Mouse (Mus musculus): ENCODE measurements around the gene 5830411N06Rik.

5830411N06Rik gene

DNA sequence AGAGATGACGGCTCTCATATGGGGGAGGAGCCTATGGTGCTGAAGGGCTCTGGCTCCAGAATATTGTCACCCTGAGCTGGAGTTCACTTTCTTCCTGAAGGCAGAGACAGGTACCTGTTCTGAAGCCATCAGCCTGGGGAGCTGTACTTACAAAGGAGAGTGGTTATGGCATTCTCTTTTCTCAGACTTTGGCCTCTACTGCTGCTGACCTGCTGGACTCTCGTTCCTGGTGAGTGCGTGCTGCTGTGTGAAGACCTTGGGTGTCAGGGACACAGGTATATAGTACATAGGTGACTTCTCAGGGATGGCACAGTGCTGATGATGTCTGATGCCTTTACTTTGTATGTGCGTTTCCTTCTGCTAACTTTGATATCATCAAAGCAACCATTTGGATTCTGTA is at the start of gene 5830411N06Rik:
Gene 5830411N06Rik, plus strand, starts transcription at position 69 of the 400 bp plus-strand sequence.
- in situ Hi-C loops (cut with MboI, MseI): no loop called here

DNA sequence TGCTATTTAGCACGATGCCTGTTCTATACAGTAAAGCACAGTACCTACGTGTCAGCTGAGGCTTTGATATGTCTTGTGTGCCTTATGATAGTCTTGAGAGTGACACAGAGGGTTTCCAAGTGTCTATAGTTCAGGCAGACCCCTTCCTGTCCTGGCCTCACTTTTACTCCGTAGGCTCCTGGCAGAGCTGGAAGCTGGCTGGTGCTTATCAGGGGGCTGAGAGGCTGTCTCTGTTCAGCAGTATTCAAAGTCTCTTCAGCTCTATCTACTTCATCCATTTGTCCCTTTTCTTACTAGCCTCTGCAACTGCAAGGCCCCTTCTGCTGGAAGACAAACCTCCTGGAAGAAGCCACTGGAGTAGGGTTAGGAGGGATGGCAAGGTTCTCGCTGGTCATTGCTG is 46.0 kb upstream of the 5830411N06Rik start:
- in situ Hi-C loops (cut with MboI, MseI): no loop called here

DNA sequence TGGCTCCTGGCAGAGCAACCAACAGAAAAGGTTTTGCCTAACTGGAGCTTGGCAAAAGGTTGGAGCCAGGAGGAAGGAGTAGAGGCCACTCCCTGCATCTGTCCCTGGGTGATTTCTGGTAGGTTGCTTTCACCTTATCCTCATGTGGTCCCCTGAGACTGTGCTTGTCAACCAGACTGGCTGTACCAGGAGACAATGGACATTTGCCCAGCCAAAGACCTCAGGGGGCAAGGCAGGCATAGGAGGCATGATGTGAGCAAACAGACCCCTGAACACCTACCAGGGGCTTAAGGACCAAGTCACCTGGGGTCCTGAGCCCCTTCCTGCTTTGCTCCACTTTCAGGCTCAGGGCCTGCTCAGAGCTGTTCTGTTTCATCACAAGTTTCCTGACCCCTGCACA is 41.2 kb upstream of the 5830411N06Rik start, which contains the start of gene Olfr524:
Gene Olfr524, minus strand, starts transcription at position 101 of the 400 bp plus-strand sequence.
- in situ Hi-C loops (cut with MboI, MseI): no loop called here

DNA sequence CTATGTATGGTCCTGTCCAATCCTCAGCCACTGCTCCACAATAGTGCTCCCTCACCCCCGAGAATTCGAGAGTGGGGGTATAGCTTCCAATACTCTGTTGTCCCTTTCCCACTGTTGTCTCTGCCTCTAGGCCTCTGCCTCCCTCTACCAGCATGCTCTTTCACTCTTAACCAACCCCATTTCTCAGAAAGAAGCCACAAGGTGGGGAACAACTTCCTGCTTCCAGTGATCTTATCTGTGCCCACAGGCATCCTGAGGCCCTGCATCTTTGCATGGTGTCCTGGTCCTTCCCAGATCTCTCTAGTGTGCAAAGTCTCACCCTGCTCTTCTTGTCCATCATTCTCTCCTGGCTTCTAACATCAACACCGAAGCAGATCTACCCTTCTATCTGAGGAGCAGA is 40.2 kb upstream of the 5830411N06Rik start:
- in situ Hi-C loops (cut with MboI, MseI): no loop called here

DNA sequence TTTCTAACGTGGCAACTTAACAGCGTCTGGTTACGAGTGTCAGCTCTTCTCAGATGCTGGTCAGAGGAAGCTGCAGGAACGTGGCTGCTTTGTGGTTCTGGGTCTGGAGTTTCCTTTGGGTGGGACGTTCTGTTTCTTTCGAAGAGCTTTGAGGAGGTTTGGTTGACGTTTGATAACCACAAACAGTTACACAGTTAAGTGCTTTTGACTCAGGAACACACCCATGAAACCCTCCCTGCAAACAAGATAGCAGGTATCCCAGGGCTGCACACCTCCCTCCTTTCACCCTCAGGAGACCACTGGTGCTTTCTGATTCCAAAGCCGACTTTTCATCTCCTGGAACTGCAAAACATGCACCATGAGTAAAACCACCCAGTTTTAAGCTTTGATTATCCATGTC is 38.9 kb upstream of the 5830411N06Rik start:
- in situ Hi-C loops (cut with MboI, MseI): no loop called here

DNA sequence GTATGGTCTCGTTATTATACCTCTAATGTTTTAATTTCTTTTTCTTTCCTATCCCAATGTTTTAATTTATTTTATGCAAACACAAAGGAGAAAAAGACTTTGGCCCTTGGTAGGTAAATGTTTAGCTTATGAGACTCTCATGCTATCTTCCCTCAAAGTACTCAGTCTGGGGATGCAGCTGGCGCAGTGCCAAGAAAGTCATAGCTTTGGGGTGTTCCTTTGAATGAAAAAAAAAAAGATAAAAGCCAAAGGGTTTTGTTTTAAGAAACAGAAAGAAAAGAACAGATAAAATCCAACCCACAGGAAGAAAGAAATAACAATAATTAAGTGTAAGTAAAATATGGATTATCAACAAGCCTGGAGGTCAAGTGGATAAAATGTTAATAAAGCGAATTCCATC is 38.4 kb upstream of the 5830411N06Rik start:
- in situ Hi-C loops (cut with MboI, MseI): no loop called here

DNA sequence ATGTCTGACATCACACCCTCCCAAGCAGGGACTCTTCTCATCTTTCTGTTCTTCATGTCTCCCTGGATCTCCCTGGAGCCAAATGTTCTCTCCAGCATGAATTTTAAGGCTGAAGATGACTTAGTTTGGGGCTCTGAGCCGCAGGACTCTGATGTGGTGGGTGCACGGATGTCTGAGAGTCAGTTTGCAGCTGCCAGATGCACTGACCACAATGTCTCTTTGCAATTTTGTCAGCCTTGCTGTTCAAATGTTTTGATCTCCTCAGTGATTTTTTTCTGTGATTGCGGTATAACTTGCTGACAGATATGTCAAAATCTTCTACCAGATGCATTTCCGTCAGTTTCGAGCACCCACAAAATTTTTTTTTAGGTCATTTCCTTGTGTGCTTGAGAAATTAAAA is 33.2 kb upstream of the 5830411N06Rik start:
- in situ Hi-C loops (cut with MboI, MseI): no loop called here

DNA sequence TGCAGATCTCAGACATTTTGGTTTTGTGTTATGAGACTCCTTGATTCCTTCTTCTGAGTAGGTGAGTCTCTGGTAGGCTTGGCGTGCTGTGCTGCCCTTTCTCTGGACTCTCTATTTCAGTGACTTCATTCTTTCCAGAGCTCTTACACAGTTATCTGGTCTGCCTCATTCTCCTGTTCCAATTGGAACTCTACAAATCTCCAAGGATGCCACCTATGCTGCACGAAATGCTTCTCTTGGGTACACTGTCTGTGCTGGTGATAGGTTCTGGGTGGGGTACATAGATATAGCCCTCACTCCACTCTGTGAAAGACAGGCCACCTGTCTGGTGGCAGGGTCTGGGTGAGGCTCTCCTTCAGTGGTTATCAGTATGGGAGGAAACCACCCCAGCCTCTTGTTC is 29.1 kb upstream of the 5830411N06Rik start, which contains the start of gene Cd163l1:
Gene Cd163l1, plus strand, starts transcription at position 301 of the 400 bp plus-strand sequence.
- in situ Hi-C loops (cut with MboI, MseI): no loop called here

DNA sequence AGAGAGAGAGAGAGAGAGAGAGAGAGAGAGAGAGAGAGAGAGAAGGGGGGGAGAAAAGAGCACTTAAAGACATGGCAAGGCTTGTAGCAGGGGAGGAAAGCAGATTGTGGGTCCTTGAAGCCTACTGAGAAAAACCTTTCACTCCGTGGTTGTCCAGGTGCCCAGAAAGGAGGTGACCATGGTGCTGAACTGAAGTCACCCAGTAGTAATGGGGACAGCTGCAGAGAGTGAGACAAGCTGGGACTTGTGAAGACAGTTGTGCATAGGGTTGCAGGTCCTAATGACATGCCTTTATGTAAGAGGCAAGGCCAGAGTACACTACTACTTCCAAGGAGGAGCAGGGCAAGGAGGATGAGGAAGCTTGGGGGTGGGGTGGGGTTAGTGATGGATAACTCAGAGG is 27.8 kb upstream of the 5830411N06Rik start:
- in situ Hi-C loops (cut with MboI, MseI): no loop called here

DNA sequence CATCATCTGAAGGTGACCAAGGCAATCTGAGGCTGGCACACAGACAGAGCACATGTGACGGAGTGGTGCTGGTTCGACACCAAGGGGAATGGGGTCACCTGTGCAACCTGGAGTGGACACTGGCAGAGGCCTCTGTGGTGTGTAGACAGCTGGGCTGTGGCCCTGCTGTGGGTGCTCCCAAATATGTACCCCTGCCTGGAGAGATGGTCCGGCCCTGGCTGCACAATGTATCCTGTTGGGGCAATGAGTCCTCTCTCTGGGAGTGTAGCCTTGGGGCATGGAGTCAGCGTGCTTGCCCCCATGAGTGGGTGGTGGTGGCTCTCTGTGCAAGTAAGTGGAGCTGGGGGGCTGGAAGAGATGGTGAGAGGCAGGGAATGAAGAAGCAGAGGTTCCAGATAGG is 26.7 kb upstream of the 5830411N06Rik start:
- in situ Hi-C loops (cut with MboI, MseI): no loop called here

DNA sequence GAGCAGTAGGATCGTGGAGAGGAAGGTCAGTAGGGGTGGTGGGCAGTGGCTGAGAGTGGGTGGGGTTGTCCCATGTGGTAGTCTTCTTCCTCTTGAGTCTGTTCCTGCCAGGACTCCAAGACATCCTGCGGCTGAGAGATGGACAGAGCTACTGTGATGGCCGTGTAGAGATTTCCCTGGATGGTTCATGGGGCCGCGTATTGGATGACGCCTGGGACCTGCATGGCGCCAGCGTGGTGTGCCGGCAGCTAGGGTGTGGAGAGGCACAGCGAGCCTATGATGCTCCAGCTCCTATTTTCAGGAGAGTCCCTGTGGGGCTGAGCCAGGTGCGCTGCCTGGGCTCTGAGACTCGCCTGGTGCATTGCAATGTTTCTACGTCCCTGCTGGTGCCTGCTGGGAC is 22.9 kb upstream of the 5830411N06Rik start:
- in situ Hi-C loops (cut with MboI, MseI): no loop called here

DNA sequence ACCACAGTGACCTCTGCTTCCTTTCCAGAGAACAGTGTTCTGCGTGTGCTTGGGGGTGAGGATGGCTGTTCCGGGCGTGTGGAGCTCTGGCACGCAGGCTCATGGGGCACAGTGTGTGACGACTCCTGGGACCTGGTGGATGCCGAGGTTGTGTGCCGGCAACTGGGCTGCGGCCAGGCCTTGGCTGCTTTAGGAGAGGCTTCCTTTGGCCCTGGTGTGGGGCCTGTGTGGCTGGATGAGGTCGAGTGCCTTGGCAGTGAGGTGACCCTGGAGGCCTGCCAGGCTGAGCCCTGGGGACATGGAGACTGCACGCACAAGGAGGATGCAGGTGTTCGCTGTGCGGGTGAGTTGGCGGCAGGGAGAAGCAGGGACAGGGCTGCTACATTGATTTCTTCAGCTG is 18.6 kb upstream of the 5830411N06Rik start:
- in situ Hi-C loops (cut with MboI, MseI): no loop called here

DNA sequence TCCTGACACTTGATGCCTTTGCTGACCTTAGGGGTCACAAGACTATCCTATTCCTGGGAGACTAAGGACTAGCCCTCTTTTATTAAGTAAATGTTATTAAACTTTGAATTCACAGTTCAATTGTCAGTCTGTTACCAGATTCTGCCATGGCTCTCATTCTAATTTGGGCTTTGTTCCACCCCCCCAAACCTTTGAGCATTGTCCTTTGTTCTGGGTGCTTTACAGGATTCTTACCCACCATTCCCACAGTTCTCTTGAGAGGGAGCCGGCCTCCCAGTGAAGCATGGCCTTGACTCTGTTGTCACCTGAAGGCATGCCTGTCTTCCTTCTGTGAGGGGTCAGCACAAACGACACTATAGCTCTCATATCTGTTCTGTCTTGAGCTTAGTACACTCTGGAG is 16.1 kb upstream of the 5830411N06Rik start:
- in situ Hi-C loops (cut with MboI, MseI): no loop called here

DNA sequence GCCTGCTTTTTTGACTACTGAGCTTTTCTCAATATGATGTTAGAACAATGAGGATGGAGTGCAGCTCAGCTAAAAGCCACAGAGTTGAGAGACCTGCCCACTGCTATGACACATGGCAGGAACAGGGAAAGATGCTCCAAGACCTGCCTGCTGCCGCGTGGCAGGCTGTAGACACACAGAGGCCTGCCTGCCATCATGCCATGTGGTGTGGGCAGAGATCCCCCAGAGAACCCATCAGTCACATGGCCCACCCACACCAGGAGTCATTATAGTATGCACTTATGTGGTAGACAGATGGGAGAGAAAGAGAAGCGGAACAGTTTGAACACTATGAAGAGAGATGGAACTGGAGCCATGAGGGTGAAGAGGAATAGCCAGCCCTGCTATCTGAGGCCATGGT is 13.4 kb upstream of the 5830411N06Rik start:
- in situ Hi-C loops (cut with MboI, MseI): no loop called here

DNA sequence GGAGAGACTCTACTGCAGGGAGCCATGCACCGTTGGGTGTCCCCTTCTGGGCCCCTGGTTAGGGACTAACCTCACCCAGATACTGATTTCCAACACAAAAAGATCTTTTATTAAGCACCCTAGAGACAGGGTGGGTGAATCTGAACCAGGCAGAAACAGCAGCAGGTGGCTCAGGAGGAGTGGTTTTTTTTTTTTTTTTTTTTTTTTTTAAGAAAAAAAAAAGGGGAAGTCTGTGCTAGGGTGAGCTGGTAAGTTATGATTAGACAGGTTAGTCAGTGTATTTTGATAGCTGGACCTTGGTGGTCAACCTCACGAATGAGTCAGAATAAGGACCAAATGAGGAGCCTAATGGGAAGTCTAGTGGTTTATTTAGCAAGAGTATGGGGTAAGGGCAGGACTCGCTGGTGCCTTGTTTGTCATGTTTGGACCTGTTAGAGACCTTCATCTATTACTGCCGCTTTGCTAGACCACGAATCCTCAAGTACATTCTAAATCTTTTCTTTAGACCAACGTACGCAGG is 6.8 kb downstream of the 5830411N06Rik start:
- in situ Hi-C loops (cut with MboI, MseI): no loop called here

DNA sequence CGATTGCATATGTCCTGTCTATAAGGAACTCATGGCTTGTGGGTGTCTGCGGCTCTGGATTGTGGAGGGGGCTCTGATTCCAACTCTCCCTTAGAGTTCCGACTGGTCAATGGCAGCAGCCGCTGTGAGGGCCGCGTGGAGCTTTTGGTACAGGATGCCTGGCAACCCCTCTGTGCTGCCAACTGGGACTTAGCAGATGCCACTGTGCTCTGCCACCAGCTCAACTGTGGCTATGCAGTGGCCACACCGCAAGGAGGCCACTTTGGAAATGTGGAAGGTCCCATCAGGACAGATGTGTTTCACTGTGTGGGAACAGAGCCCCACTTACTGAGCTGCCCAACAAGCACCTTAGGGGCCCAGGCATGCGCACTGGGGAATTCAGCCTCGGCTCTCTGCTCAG is 48.7 kb downstream of the 5830411N06Rik start:
- in situ Hi-C loops (cut with MboI, MseI): no loop called here

DNA sequence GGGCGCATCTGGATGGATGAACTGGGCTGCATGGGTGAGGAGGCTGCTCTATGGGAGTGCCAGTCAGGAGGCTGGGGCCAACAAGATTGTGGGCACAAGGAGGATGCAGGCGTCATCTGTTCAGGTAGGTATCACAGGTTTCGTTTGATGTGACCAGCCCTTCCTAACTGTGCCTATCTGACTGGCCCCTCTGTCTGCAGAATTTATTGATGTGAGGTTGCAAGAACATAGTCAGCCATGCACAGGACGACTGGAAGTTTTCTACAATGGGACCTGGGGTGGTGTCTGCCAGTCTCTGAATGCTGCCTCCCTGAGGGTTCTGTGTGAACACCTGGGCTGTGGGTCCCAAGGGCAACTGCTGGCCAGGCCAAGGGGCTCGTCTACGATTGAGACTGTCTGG is 49.8 kb downstream of the 5830411N06Rik start:
- in situ Hi-C loops (cut with MboI, MseI): no loop called here

DNA sequence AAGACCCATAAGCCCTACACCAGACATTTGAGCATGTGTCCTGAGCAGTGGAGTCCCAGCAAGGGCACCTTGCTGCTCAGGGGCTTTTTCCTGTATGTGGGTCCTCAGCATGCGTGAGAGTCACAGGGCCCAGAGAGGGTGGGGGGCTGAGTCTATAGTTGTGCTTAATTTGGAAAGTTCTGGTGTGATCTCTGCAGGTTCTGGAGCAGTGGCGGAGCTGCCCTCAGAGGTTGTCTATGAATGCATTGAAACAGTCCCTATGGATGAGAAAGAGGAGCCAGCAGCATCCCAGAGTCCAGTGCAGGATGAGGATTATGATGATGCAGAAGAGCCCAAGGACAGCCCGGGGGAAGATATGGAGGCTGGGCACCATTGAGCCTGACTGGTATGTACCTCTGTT is 52.3 kb downstream of the 5830411N06Rik start:
- in situ Hi-C loops (cut with MboI, MseI): no loop called here

DNA sequence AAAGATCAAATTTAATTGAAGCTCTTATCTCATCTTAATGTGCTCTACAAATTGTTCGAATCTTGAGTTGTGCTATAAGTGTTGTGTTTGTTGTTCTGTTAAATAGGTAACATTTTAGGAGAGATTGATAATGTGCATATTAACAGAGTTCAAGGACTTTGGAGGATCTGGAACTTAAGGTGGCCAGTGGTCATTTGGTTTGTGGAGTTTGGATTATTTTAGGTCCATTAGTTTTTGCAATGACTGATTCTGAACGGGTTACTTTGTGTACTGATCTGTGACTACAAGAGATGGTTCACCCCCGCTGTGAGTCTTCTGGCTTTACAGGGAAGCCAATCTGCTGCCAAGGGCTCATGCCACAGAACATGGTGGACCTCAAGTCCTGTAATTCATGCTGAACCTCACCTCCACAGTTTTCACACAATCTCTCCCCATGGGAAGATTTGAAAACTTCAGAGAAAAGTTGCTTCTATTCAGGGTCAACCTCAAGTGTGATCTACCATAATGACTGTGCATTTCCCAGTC is 72.8 kb downstream of the 5830411N06Rik start:
- in situ Hi-C loops (cut with MboI, MseI): no loop called here

DNA sequence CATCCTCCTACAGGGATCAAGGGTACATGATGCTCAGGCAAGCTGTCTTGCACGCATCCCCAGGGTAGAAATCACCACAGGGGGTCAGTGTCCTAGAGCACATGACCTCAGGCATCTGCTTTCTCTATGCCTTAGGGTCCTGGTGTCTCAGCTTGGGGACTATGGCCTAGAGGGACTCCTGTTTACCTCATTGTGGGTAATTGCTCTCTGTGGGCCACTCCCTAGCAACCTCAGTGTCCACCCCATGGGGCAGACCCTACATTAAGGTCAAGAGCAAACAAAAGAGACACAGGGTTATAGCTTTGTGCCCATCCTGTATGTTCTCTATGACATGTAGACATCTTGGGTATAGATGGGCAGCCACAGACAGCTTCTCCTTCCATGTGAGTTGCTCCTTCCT is 73.5 kb downstream of the 5830411N06Rik start, which contains the start of gene Olfr525:
Gene Olfr525, plus strand, starts transcription at position 301 of the 400 bp plus-strand sequence.
- in situ Hi-C loops (cut with MboI, MseI): no loop called here

DNA sequence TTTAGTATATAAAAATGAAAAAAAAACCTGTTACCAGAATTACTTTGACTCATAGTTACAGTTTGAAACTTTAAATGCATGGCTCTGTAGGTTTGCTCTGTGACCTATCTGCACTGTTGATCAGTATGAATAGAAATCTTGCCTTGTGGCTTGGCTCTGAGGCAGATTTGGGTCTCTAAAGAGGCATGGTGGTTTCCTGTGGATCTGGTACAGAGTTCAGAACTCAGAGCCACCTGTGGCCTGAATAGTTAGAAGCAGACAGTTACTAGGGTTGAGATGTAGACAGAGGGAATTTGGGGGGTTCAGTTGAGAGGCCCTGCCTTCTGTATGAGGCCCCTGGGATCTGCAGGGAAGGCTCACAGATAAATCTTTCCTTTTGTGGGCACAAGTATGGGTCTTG is 74.1 kb downstream of the 5830411N06Rik start:
- in situ Hi-C loops (cut with MboI, MseI): no loop called here

DNA sequence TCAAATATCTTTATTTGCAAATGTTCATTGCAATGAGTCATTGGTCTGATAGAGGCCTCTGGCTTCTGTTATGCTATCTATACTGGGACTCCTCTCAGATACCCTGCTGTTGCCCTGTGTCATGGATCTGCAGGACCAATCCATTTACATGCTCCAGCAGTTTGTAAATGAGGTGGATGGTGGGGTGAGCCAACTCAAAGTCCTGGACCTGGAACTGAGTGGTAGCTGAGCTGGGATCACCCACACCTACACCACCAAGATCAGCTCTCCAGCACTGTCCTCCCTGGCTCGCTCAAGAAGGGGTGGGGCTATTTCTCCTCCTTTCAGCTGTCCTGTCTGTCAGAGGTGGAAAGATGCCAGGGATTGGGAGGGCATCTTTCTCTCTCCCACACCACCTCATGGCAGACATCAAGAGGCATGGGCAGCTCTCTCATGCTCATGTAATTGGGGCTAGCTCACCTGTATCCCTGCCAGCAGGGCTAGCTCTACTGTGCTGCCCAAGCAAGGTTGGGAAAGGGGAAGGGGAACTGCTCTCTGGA is 82.8 kb downstream of the 5830411N06Rik start:
- in situ Hi-C loops (cut with MboI, MseI): no loop called here

DNA sequence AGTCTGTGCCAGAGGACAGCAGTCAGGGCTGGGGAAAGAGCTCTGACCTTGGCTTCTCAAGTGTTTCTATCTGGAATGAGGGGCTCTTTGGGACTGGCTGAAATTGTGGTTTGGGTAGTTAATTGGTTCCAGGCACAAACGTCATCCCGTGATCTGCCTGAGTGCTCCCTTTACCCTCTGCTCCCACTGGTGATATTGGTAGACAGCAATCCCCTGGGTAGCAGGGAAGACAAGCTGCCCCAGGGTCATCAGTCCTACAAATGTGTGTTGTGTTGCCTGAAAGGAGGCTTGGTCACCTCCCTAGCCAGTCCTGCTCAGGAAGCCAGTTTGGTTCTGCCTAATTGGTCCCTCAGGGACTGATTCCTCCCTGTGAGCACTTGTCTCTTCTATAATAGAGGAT is 86.6 kb downstream of the 5830411N06Rik start, which contains the start of gene Olfr527:
Gene Olfr527, plus strand, starts transcription at position 301 of the 400 bp plus-strand sequence.
- in situ Hi-C loops (cut with MboI, MseI): no loop called here
